Mouse (Mus musculus): ENCODE data around the gene Cep57l1. TPM values are rescaled to one million over a fixed set of nuclear protein-coding genes. Genes with fewer than 3 reads are reported as not detected.
"Not testable (repeated sequence)": the region's sequence is repeated elsewhere in the genome, so short reads cannot be mapped to it uniquely, and the experiment has no call there.

Cep57l1 gene
- polyA plus RNA-seq, 1 experiment from 2014 or later: 22.8 TPM

DNA sequence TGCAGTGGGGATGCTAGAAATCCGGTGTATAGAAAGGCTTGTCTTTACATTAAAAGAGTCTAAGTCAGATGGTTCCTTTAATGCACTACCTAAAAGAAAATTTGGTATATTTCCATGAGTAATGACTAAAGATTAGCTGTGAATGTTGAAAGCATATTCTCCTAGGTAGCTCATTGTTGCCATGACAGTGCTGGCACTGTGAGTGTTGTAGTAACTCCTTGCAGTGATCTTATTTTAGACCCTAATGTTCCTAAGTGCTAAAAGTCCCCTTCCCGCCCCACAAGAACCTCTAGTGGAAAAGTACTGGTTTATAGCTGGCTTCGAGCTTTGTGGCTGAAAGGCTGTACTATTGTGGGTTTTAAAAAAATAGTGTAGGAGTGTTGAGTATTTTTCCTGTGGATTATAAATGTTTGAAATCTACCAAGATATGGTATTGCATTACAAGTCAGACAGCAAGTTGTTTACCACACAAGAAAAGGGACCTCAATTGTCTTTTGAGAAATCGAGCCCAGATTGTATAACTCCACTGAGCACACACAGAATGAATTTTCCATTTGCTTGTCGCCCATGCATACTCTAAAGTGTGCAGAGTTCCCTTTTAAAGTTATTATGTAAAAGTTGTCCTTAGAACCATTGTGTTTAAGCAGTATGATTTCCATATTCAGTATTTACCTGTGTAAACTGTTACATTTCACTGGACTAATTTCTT, 13.1 kb upstream of the Cep57l1 start:
- H3K27me3 ChIP-seq (ENCODE audit: control insufficient read depth, insufficient read depth, low read length): no peaks in the 10 kb centered on the region

DNA sequence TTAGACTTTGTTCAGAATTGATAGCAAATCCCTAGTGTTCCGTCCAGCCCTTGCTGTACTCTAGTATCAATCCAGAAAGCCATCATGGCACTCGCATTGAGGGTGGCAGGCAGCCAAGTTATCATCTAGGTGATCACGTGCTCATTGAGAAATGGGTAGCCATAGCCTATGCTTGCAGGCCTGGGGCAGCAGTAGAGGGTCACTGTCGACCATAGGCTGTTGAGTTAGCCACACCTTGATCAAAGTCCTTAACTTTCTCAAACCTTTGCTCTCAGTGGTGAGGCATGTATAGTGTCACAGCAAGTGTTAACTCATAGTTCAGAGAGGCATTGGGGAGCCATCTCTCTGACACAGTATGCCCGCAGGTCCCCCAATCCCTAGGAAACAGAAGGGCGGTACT, 11.5 kb upstream of the Cep57l1 start:
- WGBS: 88% methylated on average over 6 of the region's 6 CpGs
- H3K27ac ChIP-seq (ENCODE audit: low read length): no peak overlapping the region
- no peak for ATAC-seq (ENCODE audit: insufficient number of reproducible peaks, insufficient read depth, low FRiP score, low read depth)

More for the DNA sequence above, 13.1 kb upstream of the Cep57l1 start:
- Histone ChIP-seq H3K9me3 (ENCODE audit: control insufficient read depth, low read depth, low read length) (no peaks in the 10 kb centered on the region), H3K36me3 (ENCODE audit: control insufficient read depth, insufficient read depth, low read length) (no peaks in the 10 kb centered on the region), H3K27ac (ENCODE audit: low read length) (no peak overlapping the region), H3K4me3 (ENCODE audit: low read depth, low read length) (no peak overlapping the region), H3K4me1 (ENCODE audit: control insufficient read depth, insufficient read depth, low read length) (no peaks in the 10 kb centered on the region), H3K4me2 (replicated peaks; ENCODE audit: low read depth, low read length) (no peak overlapping the region), H3K9ac (replicated peaks; ENCODE audit: low read depth, low read length) (no peak overlapping the region)
- 73% methylated on average over 5 of the region's 5 CpGs for WGBS
- ATAC-seq (ENCODE audit: insufficient number of reproducible peaks, insufficient read depth, low FRiP score, low read depth): no peak

DNA sequence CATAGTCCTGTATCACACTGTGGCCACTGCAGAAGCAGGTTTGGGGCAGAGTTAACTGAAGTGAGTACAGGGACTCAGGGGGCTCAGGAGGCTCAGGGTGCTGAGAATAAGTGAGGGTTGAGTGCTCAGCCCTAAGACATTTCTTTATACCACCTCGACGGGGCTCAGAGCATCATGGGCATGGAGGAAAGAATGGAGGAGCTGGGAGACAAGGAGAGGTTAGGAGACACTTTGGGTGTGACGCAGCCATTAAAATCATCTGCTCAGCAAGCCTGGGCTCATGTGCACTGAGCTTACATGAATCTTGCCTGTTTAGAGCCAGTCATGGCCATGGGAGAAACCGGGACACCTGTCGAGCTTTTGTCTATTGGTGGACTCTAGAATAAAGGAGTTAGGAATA, 10.7 kb upstream of the Cep57l1 start:
- no peaks in the 10 kb centered on the region for H3K27me3 ChIP-seq (ENCODE audit: control insufficient read depth, insufficient read depth, low read length)
- ATAC-seq (ENCODE audit: insufficient number of reproducible peaks, insufficient read depth, low FRiP score, low read depth): no peak
- WGBS: 90% methylated on average over 5 of the region's 5 CpGs
- no peaks in the 10 kb centered on the region for H3K36me3 ChIP-seq (ENCODE audit: control insufficient read depth, insufficient read depth, low read length)
- no peaks in the 10 kb centered on the region for H3K4me1 ChIP-seq (ENCODE audit: control insufficient read depth, insufficient read depth, low read length)
- no peak overlapping the region for H3K4me3 ChIP-seq (ENCODE audit: low read depth, low read length)
- no peaks in the 10 kb centered on the region for H3K9me3 ChIP-seq (ENCODE audit: control insufficient read depth, low read depth, low read length)
- H3K27ac ChIP-seq (ENCODE audit: low read length): no peak overlapping the region
- no peak overlapping the region for H3K4me2 ChIP-seq (replicated peaks; ENCODE audit: low read depth, low read length)
- no peak overlapping the region for H3K9ac ChIP-seq (replicated peaks; ENCODE audit: low read depth, low read length)

More for the DNA sequence above, 11.5 kb upstream of the Cep57l1 start:
- no peaks in the 10 kb centered on the region for H3K36me3 ChIP-seq (ENCODE audit: control insufficient read depth, insufficient read depth, low read length)
- H3K4me1 ChIP-seq (ENCODE audit: control insufficient read depth, insufficient read depth, low read length): no peaks in the 10 kb centered on the region
- no peaks in the 10 kb centered on the region for H3K27me3 ChIP-seq (ENCODE audit: control insufficient read depth, insufficient read depth, low read length)
- H3K9me3 ChIP-seq (ENCODE audit: control insufficient read depth, low read depth, low read length): no peaks in the 10 kb centered on the region
- no peak overlapping the region for H3K4me3 ChIP-seq (ENCODE audit: low read depth, low read length)
- no peak overlapping the region for H3K4me2 ChIP-seq (replicated peaks; ENCODE audit: low read depth, low read length)
- no peak overlapping the region for H3K9ac ChIP-seq (replicated peaks; ENCODE audit: low read depth, low read length)

DNA sequence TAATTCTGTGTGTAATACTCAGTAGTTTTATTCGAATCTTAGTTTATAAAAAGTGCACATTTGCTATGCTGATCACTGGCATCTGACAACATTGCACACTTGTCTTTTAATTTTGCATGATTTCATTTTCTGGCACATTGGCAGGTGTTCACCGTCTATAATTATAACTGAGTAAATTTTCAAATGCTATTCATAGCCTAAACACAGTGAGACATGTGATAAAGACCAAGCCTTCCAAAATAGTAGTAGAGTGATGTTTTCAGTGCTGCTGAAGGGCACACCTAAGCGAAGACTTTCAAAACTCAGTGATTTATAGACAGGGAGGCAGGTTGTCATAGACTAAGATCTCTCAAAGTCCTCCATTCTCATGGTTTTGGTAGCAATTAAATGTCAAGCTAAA, 9.6 kb upstream of the Cep57l1 start:
- Histone ChIP-seq H3K36me3 (ENCODE audit: control insufficient read depth, insufficient read depth, low read length) (no peaks in the 10 kb centered on the region), H3K9me3 (ENCODE audit: control insufficient read depth, low read depth, low read length) (no peaks in the 10 kb centered on the region), H3K4me1 (ENCODE audit: control insufficient read depth, insufficient read depth, low read length) (0 out of 2 replicates have a peak, but pooled peaks cover 2% of the 10 kb centered on the region), H3K27ac (ENCODE audit: low read length) (no peak overlapping the region), H3K4me2 (replicated peaks; ENCODE audit: low read depth, low read length) (no peak overlapping the region), H3K9ac (replicated peaks; ENCODE audit: low read depth, low read length) (no peak overlapping the region), H3K4me3 (ENCODE audit: low read depth, low read length) (no peak overlapping the region), H3K27me3 (ENCODE audit: control insufficient read depth, insufficient read depth, low read length) (no peaks in the 10 kb centered on the region)
- ATAC-seq (ENCODE audit: insufficient number of reproducible peaks, insufficient read depth, low FRiP score, low read depth): no peak
- WGBS: 68% methylated on average over 3 of the region's 3 CpGs

DNA sequence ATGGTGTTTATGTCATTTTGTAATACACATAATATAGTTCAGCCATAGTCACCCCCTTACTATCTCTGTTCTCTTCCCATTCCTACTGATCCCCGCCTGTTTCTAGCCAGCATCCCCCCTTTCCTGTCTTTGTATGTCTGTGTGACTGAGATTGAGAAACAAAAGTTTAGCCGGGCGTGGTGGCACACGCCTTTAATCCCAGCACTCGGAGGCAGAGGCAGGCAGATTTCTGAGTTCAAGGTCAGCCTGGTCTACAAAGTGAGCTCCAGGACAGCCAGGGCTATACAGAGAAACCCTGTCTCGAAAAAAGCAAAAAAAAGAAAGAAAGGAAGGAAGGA, 9.0 kb upstream of the Cep57l1 start:
- not testable (repeated sequence) for H3K27ac ChIP-seq (ENCODE audit: low read length); ATAC-seq (ENCODE audit: insufficient number of reproducible peaks, insufficient read depth, low FRiP score, low read depth); H3K36me3 ChIP-seq (ENCODE audit: control insufficient read depth, insufficient read depth, low read length); H3K27me3 ChIP-seq (ENCODE audit: control insufficient read depth, insufficient read depth, low read length); H3K9me3 ChIP-seq (ENCODE audit: control insufficient read depth, low read depth, low read length); H3K4me2 ChIP-seq (replicated peaks; ENCODE audit: low read depth, low read length); H3K4me1 ChIP-seq (ENCODE audit: control insufficient read depth, insufficient read depth, low read length); H3K9ac ChIP-seq (replicated peaks; ENCODE audit: low read depth, low read length); H3K4me3 ChIP-seq (ENCODE audit: low read depth, low read length)
- WGBS: 87% methylated on average over 6 of the region's 6 CpGs

DNA sequence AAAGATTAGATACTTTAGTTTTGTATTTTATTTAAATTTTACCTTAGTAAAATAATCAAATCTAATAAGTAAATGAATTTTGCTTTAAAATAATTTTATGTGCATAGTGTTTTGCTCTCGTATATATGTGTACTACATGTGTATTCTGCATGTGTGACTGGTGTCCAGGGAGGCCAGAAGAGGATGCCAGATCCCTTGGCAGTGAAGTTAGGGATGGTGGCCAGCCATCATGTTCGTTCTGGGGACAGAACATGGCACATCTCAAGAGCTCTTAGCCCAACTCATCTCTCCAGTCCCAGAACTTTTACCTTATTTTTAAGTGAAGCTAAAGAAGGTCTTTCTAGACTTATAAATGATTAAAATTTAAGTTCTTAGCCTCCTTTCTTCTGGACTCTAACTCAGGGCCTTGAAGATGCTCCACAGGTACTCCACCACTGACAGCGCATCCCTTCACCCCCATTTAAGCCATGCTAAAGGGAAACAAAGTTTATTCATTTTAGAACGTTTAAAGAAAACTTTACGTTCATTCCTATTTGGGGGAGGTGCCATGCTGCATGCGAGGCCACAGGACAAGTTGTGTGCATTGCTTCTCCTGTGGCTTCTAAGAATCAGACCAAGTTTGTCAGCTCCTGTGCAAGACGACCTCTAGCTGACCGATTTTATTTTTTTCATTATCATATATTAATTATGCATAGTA, 8.5 kb upstream of the Cep57l1 start:
- H3K9ac ChIP-seq (replicated peaks; ENCODE audit: low read depth, low read length): no peak overlapping the region
- WGBS: 86% methylated on average over 8 of the region's 8 CpGs
- H3K4me2 ChIP-seq (replicated peaks; ENCODE audit: low read depth, low read length): no peak overlapping the region
- H3K27ac ChIP-seq (ENCODE audit: low read length): no peak overlapping the region
- H3K4me1 ChIP-seq (ENCODE audit: control insufficient read depth, insufficient read depth, low read length): peaks cover 5% of the 10 kb centered on the region; the same call in 1 of the 2 replicates
- no peak overlapping the region for H3K4me3 ChIP-seq (ENCODE audit: low read depth, low read length)
- no peaks in the 10 kb centered on the region for H3K27me3 ChIP-seq (ENCODE audit: control insufficient read depth, insufficient read depth, low read length)
- no peaks in the 10 kb centered on the region for H3K9me3 ChIP-seq (ENCODE audit: control insufficient read depth, low read depth, low read length)
- H3K36me3 ChIP-seq (ENCODE audit: control insufficient read depth, insufficient read depth, low read length): no peaks in the 10 kb centered on the region
- ATAC-seq (ENCODE audit: insufficient number of reproducible peaks, insufficient read depth, low FRiP score, low read depth): no peak

DNA sequence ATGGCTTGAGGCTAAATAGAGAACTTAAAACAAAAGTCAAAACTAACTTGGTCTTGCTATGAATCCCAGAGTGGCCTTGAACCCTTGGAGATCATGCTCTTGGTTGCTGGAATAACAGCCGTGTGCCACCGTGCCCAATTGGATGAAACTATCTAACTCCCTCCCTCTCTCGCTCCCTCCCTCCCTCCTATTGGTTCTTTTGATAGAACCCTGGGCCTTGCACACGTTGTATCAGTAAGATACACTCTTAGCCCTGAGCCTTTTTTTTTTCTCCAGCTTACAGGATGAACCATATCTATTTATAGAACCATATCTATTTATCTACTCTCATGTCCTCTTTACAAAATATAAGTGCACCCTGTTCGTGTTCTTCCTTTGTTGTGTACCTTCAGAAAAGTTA, 6.8 kb upstream of the Cep57l1 start:
- no peak overlapping the region for H3K4me3 ChIP-seq (ENCODE audit: low read depth, low read length)
- no peak overlapping the region for H3K27ac ChIP-seq (ENCODE audit: low read length)
- no peak for ATAC-seq (ENCODE audit: insufficient number of reproducible peaks, insufficient read depth, low FRiP score, low read depth)
- H3K9ac ChIP-seq (replicated peaks; ENCODE audit: low read depth, low read length): no peak overlapping the region
- H3K4me1 ChIP-seq (ENCODE audit: control insufficient read depth, insufficient read depth, low read length): peaks cover 18% of the 10 kb centered on the region; the same call in 1 of the 2 replicates
- no peaks in the 10 kb centered on the region for H3K27me3 ChIP-seq (ENCODE audit: control insufficient read depth, insufficient read depth, low read length)
- H3K4me2 ChIP-seq (replicated peaks; ENCODE audit: low read depth, low read length): no peak overlapping the region
- H3K36me3 ChIP-seq (ENCODE audit: control insufficient read depth, insufficient read depth, low read length): no peaks in the 10 kb centered on the region
- WGBS: 84% methylated on average over 5 of the region's 5 CpGs
- no peaks in the 10 kb centered on the region for H3K9me3 ChIP-seq (ENCODE audit: control insufficient read depth, low read depth, low read length)

DNA sequence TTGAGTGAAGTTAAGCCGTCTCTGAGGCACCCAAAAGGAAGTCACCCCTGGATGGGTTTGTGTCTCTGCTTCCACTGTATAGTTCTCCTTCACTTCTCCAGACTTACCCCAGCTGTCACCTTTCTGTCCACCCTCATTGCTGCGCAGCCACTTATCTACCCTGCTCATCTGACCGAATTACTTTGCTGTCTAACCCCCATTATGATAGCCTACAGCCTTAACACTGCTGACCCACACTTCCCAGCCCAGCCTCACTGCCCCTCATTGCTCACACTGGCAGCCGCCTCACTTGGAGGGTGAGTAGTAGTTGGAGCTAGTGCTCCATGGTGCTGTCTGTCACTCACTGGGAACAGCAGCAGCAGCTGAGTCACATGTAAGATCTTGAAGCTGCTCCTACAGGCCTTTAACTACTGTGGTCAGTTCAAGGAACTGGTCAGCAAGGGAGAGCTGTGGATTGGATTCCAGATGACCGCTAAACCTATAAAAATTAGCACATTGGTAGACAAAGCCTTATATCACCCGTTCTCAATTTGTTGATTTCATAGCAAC, 4.7 kb upstream of the Cep57l1 start:
- no peak overlapping the region for H3K4me2 ChIP-seq (replicated peaks; ENCODE audit: low read depth, low read length)
- H3K9me3 ChIP-seq (ENCODE audit: control insufficient read depth, low read depth, low read length): no peaks in the 10 kb centered on the region
- H3K9ac ChIP-seq (replicated peaks; ENCODE audit: low read depth, low read length): no peak overlapping the region
- 81% methylated on average over 6 of the region's 6 CpGs for WGBS
- no peaks in the 10 kb centered on the region for H3K27me3 ChIP-seq (ENCODE audit: control insufficient read depth, insufficient read depth, low read length)
- no peak for ATAC-seq (ENCODE audit: insufficient number of reproducible peaks, insufficient read depth, low FRiP score, low read depth)
- H3K36me3 ChIP-seq (ENCODE audit: control insufficient read depth, insufficient read depth, low read length): no peaks in the 10 kb centered on the region
- H3K4me3 ChIP-seq (ENCODE audit: low read depth, low read length): no peak overlapping the region
- H3K27ac ChIP-seq (ENCODE audit: low read length): no peak overlapping the region
- H3K4me1 ChIP-seq (ENCODE audit: control insufficient read depth, insufficient read depth, low read length): peaks cover 18% of the 10 kb centered on the region; the same call in 1 of the 2 replicates
